Mouse (Mus musculus) hindlimb bud, embryonic 11.5 days (tissue): Measurements from ENCODE around the gene Kat2b.
"Not testable (repeated sequence)": the region's sequence is repeated elsewhere in the genome, so short reads cannot be mapped to it uniquely, and the experiment has no call there.

Experiments
- DNase-seq: peaks from one replicate; pipeline ENCODE4 v3.0.0-alpha.2; 2012; ENCODE audit warnings: low read depth, low spot score; ENCODE audit errors: extremely low spot score

The Kat2b gene

GRCm38 (mm10) chr17:53566161-53566918, at the start of gene Kat2b:
TSS of gene Kat2b (plus strand) at chr17:53566861.
- peak; percentile 20 for DNase-seq

- no peak for DNase-seq
These were observed 47.3 kb upstream of the Kat2b start for GRCm38 (mm10) chr17:53519364-53519763.

- DNase-seq = no peak
These were observed 46.2 kb upstream of the Kat2b start for GRCm38 (mm10) chr17:53520509-53520908.

- DNase-seq = no peak
These were observed 38.6 kb upstream of the Kat2b start for GRCm38 (mm10) chr17:53528034-53528433.

GRCm38 (mm10) chr17:53531160-53531559, 35.5 kb upstream of the Kat2b start:
- DNase-seq = no peak

GRCm38 (mm10) chr17:53532425-53532824, 34.2 kb upstream of the Kat2b start:
- no peak for DNase-seq

- DNase-seq = not testable (repeated sequence)
These were observed 27.3 kb upstream of the Kat2b start, which contains the start of gene Pp2d1 for GRCm38 (mm10) chr17:53539351-53539750. TSS of gene Pp2d1 (minus strand) at chr17:53539451.

GRCm38 (mm10) chr17:53542536-53542935, 24.1 kb upstream of the Kat2b start:
- DNase-seq = no peak

- no peak for DNase-seq
These were observed 22.9 kb upstream of the Kat2b start for GRCm38 (mm10) chr17:53543591-53544324.

- no peak for DNase-seq
These were observed 15.1 kb upstream of the Kat2b start for GRCm38 (mm10) chr17:53551306-53552299.

GRCm38 (mm10) chr17:53554088-53554487, 12.6 kb upstream of the Kat2b start:
- no peak for DNase-seq

GRCm38 (mm10) chr17:53554813-53555212, 11.8 kb upstream of the Kat2b start:
- no peak for DNase-seq

GRCm38 (mm10) chr17:53557443-53557842, 9.2 kb upstream of the Kat2b start:
- no peak for DNase-seq

- DNase-seq = no peak
These were observed 7.0 kb upstream of the Kat2b start for GRCm38 (mm10) chr17:53559646-53560045.

- DNase-seq = no peak
These were observed 5.1 kb upstream of the Kat2b start for GRCm38 (mm10) chr17:53561458-53562029.

- no peak for DNase-seq
These were observed 1.8 kb upstream of the Kat2b start for GRCm38 (mm10) chr17:53564837-53565236.

- DNase-seq = no peak
These were observed 271 bp downstream of the Kat2b start for GRCm38 (mm10) chr17:53566919-53567345.

GRCm38 (mm10) chr17:53567346-53568101, 863 bp downstream of the Kat2b start:
- DNase-seq = no peak

GRCm38 (mm10) chr17:53568118-53568517, 1.5 kb downstream of the Kat2b start:
- DNase-seq = peak; percentile 20
